Mouse (Mus musculus) Patski (cell line): ENCODE measurements around the gene Lrit3. TPM values are rescaled to one million over a fixed set of nuclear protein-coding genes. Genes with fewer than 3 reads are reported as not detected.

Experiments
- ATAC-seq: fragments of 100-300 bp; one replicate; pipeline ENCODE4 v1.8.0; 2021
- CTCF ChIA-PET: fragments of 350-600 bp; sonication (Branson Sonifier 250); formaldehyde crosslinking; loops from one replicate; lab custom pipeline; 2022; ENCODE audit warnings: inconsistent platforms; lab: Charles Lee
- POLR2A ChIA-PET: fragments of 350-600 bp; sonication (Branson Sonifier 250); formaldehyde crosslinking; loops from one replicate; lab custom pipeline; 2022; ENCODE audit warnings: antibody characterized with exemption, inconsistent platforms; lab: Charles Lee
- DNase-seq: peaks from one replicate; pipeline ENCODE4 v3.0.0-alpha.2; 2011; ENCODE audit warnings: low read depth, low spot score
- H3K27me3 ChIP-seq: fragments of 371-371 bp; one replicate; pipeline ENCODE4 v1.5.1; 2021
- CTCF ChIP-seq: fragments of 100-300 bp; IDR thresholded peaks from one replicate; pipeline ENCODE4 v1.5.1; 2021
- in situ Hi-C: fragments of 300-500 bp; cut with MboI; formaldehyde crosslinking; loops from 3 replicates; pipeline ENCODE4 v1.11.1; 2018; ENCODE audit warnings: low pct_unique_long_range_greater_than_20kb, mixed read lengths
- polyA plus RNA-seq: library from polyadenylated mRNA; unstranded; gene quantifications from one replicate; pipeline ENCODE4 v1.2.3, GENCODE M21; 2021

Gene Lrit3
- not detected for polyA plus RNA-seq

- ATAC-seq, result no peak
- ChIA-PET POLR2A (no interaction called here), CTCF (interaction anchor here (1.2 to 1.8 kb wide), 3 partner anchors 10 to 23 kb away, joined by 4 to 6 read pairs (median 6); no protein-coding TSS in a partner anchor)
- H3K27me3 ChIP-seq, result no peaks in the 10 kb centered on the region
- TF ChIP-seq CTCF, result no peak
- no peak for DNase-seq
- in situ Hi-C loops, result no loop called here
Observed at GRCm38 (mm10) chr3:129803765-129804164, at the start of gene Lrit3. Lrit3 (minus strand) TSS chr3:129804030.

- DNase-seq (no peak), ATAC-seq (no peak)
- ChIA-PET CTCF (no interaction called here), POLR2A (no interaction called here)
- in situ Hi-C loops, result no loop called here
- TF ChIP-seq CTCF, result no peak
- H3K27me3 ChIP-seq, result peaks cover 3% of the 10 kb centered on the region
Observed at GRCm38 (mm10) chr3:129846846-129847245, 43.0 kb upstream of the Lrit3 start.

- no peak for DNase-seq
- in situ Hi-C loops, result no loop called here
- peaks cover 3% of the 10 kb centered on the region for H3K27me3 ChIP-seq
- ChIA-PET CTCF (interaction anchor here (1.4 kb wide), 1 partner anchor 23 kb away, joined by 3 read pairs; no protein-coding TSS in a partner anchor), POLR2A (no interaction called here)
- ATAC-seq, result no peak
- no peak for TF ChIP-seq CTCF
Observed at GRCm38 (mm10) chr3:129845868-129846267, 42.0 kb upstream of the Lrit3 start.

GRCm38 (mm10) chr3:129838017-129838416, 34.2 kb upstream of the Lrit3 start:
- no peak for ATAC-seq
- POLR2A ChIA-PET, result interaction anchor here (0.9 kb wide), 1 partner anchor 19 kb away, joined by 3 read pairs; no protein-coding TSS in a partner anchor
- CTCF ChIA-PET, result no interaction called here
- no peaks in the 10 kb centered on the region for H3K27me3 ChIP-seq
- no peak for TF ChIP-seq CTCF
- in situ Hi-C loops, result no loop called here
- DNase-seq, result no peak

- POLR2A ChIA-PET, result interaction anchor here (0.7 kb wide), 1 partner anchor 33 kb away, joined by 3 read pairs; no protein-coding TSS in a partner anchor
- DNase-seq (no peak), ATAC-seq (no peak)
- CTCF ChIA-PET, result interaction anchor here (0.8 kb wide), 1 partner anchor 30 kb away, joined by 3 read pairs; no protein-coding TSS in a partner anchor
- TF ChIP-seq CTCF, result no peak
- in situ Hi-C loops, result no loop called here
- no peaks in the 10 kb centered on the region for H3K27me3 ChIP-seq
Observed at GRCm38 (mm10) chr3:129836965-129837364, 33.1 kb upstream of the Lrit3 start.

- in situ Hi-C loops, result no loop called here
- DNase-seq (no peak), ATAC-seq (peak; percentile 44)
- no peaks in the 10 kb centered on the region for H3K27me3 ChIP-seq
- no peak for TF ChIP-seq CTCF
- POLR2A ChIA-PET, result interaction anchor here (0.6 to 0.7 kb wide), 2 partner anchors 33 to 251 kb away, joined by 3 read pairs; no protein-coding TSS in a partner anchor
- CTCF ChIA-PET, result interaction anchor here (0.8 to 1.9 kb wide), 2 partner anchors 12 to 30 kb away, joined by 3 to 7 read pairs; no protein-coding TSS in a partner anchor
Observed at GRCm38 (mm10) chr3:129836051-129836697, 32.3 kb upstream of the Lrit3 start.

- CTCF ChIA-PET, result interaction anchor here (1.9 kb wide), 1 partner anchor 12 kb away, joined by 7 read pairs; no protein-coding TSS in a partner anchor
- in situ Hi-C loops, result no loop called here
- no peaks in the 10 kb centered on the region for H3K27me3 ChIP-seq
- TF ChIP-seq CTCF, result no peak
- DNase-seq (no peak), ATAC-seq (no peak)
- POLR2A ChIA-PET, result no interaction called here
Observed at GRCm38 (mm10) chr3:129835388-129835934, 31.6 kb upstream of the Lrit3 start, which contains the start of gene Cfi. Cfi (plus strand) TSS chr3:129835884.

GRCm38 (mm10) chr3:129831035-129831568, 27.3 kb upstream of the Lrit3 start, which contains the start of gene Gar1:
Gar1 (minus strand) TSS chr3:129831396.
- peak; percentile 96 for DNase-seq
- no peaks in the 10 kb centered on the region for H3K27me3 ChIP-seq
- POLR2A ChIA-PET, result interaction anchor here (0.6 to 0.7 kb wide), 2 partner anchors 126 to 768 kb away, joined by 3 to 4 read pairs; no protein-coding TSS in a partner anchor
- in situ Hi-C loops, result no loop called here
- CTCF ChIA-PET, result no interaction called here
- peak; percentile 86 for ATAC-seq
- TF ChIP-seq CTCF, result no peak

GRCm38 (mm10) chr3:129830626-129831025, 26.8 kb upstream of the Lrit3 start:
- in situ Hi-C loops, result no loop called here
- CTCF ChIA-PET, result interaction anchor here (1.3 kb wide), 1 partner anchor 19 kb away, joined by 3 read pairs; no protein-coding TSS in a partner anchor
- POLR2A ChIA-PET, result no interaction called here
- DNase-seq (no peak), ATAC-seq (peak; percentile 36)
- TF ChIP-seq CTCF, result no peak
- no peaks in the 10 kb centered on the region for H3K27me3 ChIP-seq

- TF ChIP-seq CTCF, result no peak
- ATAC-seq, result no peak
- in situ Hi-C loops, result loop anchor here (5.0 to 10.0 kb wide), 3 partner anchors 75 to 867 kb away; partner anchors contain the start of gene Casp6
- no peaks in the 10 kb centered on the region for H3K27me3 ChIP-seq
- CTCF ChIA-PET, result interaction anchor here (0.8 to 2.3 kb wide), 4 partner anchors 11 to 252 kb away, joined by 3 to 7 read pairs (median 4); no protein-coding TSS in a partner anchor
- POLR2A ChIA-PET, result no interaction called here
- no peak for DNase-seq
Observed at GRCm38 (mm10) chr3:129827691-129828090, 23.9 kb upstream of the Lrit3 start.
